Mouse (Mus musculus) inflammation-experienced regulatory T-cells, adult 16 weeks (primary cell): Measurements from ENCODE around the gene Gsdma2. TPM values are rescaled to one million over a fixed set of nuclear protein-coding genes. Genes with fewer than 3 reads are reported as not detected.

Source experiments
- polyA plus RNA-seq: library from polyadenylated mRNA; unstranded; fragments of 100-300 nt; shearing (Covaris generic); gene quantifications from one replicate; pipeline ENCODE4 v1.2.1, GENCODE M21; 2017

Gsdma2 gene
- polyA plus RNA-seq: not detected

GRCm38 (mm10) chr11:98646459-98646858 is at the start of gene Gsdma2:
Gene Gsdma2 (plus strand): TSS chr11:98646759.

GRCm38 (mm10) chr11:98597991-98598390 is 48.6 kb upstream of the Gsdma2 start, which contains the start of gene Lrrc3c:
Gene Lrrc3c (plus strand): TSS chr11:98598291.

DNA sequence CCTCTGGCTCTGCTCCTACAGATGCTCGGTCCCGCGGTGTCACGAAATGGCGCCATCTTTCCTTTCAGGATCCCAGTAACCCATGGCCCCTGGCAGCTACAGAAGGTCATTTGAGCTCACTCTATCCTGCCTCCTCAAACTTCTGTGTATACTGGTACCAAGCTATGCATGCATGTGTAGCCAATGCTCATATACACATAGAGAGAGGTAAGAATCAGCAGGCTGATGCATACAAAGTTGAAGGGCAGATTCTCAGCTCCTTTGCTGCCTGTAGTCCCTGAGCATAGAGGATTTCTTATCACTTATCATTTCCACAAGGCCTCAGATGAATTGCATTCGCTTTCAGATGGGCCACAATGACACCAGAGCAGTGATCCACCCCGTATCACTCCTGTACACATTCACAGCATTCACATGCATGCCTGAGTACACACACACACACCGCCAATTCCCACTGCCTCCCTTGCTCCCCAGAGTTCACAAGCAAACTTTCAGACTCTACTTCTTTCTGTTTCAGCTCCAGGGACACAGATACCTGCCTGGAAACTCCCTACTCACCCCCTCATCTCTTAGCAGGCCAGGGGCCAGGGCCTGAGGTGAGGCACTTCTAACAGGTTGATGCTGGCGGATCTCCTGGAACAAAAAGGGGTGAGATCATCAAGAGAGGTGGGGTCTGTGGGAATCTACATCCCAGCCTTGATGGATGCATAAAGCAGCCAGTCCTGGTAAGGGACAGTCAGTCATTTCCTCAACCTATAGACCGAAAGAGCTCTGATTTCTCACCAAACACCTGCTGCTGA is 20.7 kb upstream of the Gsdma2 start, which contains the start of the genes Gm12355 and Gsdma3:
Gm12355 (minus strand) TSS at position 51 of the 800 bp plus-strand sequence.
Gsdma3 (plus strand) TSS at position 750 of the 800 bp plus-strand sequence.

GRCm38 (mm10) chr11:98664091-98664490 is 17.5 kb downstream of the Gsdma2 start, which contains the start of gene Gsdma:
Gene Gsdma (plus strand): TSS chr11:98664351.

DNA sequence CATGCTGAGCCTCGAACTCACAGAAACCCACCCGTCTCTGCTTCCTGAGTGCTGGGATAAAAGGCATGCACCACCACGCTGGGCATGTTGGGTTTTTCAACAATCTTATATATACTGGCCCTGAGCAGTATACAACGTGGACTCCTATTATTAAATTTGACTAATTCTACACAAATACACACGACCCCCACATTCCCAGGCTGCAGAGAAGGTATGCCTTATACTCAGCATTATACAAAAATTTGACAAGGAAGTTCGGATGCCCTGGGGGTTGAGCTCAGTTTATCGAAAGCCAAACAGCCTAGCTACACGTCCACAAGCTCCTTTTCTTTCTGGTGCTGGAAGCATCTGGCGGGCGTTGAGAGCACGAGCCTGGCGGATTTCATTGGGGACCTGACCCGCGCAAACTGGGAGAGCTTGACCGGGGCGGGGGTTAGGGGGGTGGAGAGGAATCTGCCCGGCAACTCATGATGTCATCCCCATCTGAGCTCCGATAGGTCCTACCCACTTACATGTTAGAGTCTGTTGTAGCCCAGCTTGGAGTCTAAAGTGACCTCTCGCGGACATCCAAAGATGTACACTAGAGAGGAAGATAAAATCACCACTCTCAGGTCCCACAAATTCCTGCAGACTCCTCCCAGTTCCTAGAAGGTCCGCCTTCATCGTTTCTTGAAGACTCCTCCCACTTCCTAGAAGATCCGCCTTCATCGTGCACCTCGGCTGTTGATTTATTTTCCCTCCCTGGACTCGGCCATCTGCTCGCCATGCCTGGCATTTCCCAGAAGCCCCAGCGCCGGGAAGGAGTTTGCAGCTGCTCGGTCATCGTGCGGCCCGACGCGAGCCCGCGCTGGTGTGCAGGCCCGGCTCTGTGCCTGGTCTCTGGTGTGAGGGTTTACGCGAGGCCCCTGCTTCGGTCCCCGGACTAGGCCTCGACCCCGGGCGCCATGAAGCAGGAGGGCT is 35.5 kb downstream of the Gsdma2 start, which contains the start of gene Psmd3:
Psmd3 (plus strand) TSS at position 769 of the 960 bp plus-strand sequence.

GRCm38 (mm10) chr11:98701213-98701670 is 54.7 kb downstream of the Gsdma2 start, which contains the start of gene Csf3:
Gene Csf3 (plus strand): TSS chr11:98701263.

Other genes starting within 250 kb of the Gsdma2 start
- gene Pgap3, start 246.3 kb upstream of the Gsdma2 start, polyA plus RNA-seq: 16.4 TPM
- gene Erbb2, start 234.3 kb upstream of the Gsdma2 start, polyA plus RNA-seq: 0.45 TPM
- 179 TPM for gene Mien1, start 207.8 kb upstream of the Gsdma2 start, polyA plus RNA-seq
- gene Grb7, start 200.4 kb upstream of the Gsdma2 start, polyA plus RNA-seq: 7.2 TPM
- 76.7 TPM for gene Ikzf3, start 100.7 kb upstream of the Gsdma2 start, polyA plus RNA-seq
- 4.4 TPM for gene Zpbp2, start 95.7 kb upstream of the Gsdma2 start, polyA plus RNA-seq
- gene Ormdl3, start 59.4 kb upstream of the Gsdma2 start, polyA plus RNA-seq: 96.0 TPM
- gene Lrrc3c, start 48.5 kb upstream of the Gsdma2 start, polyA plus RNA-seq: not detected
- gene Gm12355, start 21.1 kb upstream of the Gsdma2 start, polyA plus RNA-seq: 4.4 TPM
- gene Gsdma3, start 20.4 kb upstream of the Gsdma2 start, polyA plus RNA-seq: not detected
- gene Gsdma, start 17.6 kb downstream of the Gsdma2 start, polyA plus RNA-seq: not detected
- 115 TPM for gene Psmd3, start 35.8 kb downstream of the Gsdma2 start, polyA plus RNA-seq
- gene Csf3, start 54.5 kb downstream of the Gsdma2 start, polyA plus RNA-seq: not detected
- 70.6 TPM for gene Med24, start 82.7 kb downstream of the Gsdma2 start, polyA plus RNA-seq
- 6.0 TPM for gene Thra, start 93.9 kb downstream of the Gsdma2 start, polyA plus RNA-seq
- 10.0 TPM for gene Nr1d1, start 128.6 kb downstream of the Gsdma2 start, polyA plus RNA-seq
- gene Msl1, start 148.8 kb downstream of the Gsdma2 start, polyA plus RNA-seq: 14.0 TPM
- 15.3 TPM for gene Casc3, start 158.1 kb downstream of the Gsdma2 start, polyA plus RNA-seq
- 0.18 TPM for gene Rapgefl1, start 190.0 kb downstream of the Gsdma2 start, polyA plus RNA-seq
- 4.1 TPM for gene Wipf2, start 216.9 kb downstream of the Gsdma2 start, polyA plus RNA-seq